Mouse (Mus musculus) neural tube, embryonic 12.5 days (tissue): Measurements from ENCODE around the gene Rnase12. TPM values are rescaled to one million over a fixed set of nuclear protein-coding genes. Genes with fewer than 3 reads are reported as not detected.

Experiments
- ATAC-seq: fragments of 200-750 bp; cut with Nextera tagmentation; 2 replicates; pipeline ENCODE4 v1.8.0; 2017; ENCODE audit warnings: low read depth, mild to moderate bottlenecking, moderate TSS enrichment, moderate library complexity; ENCODE audit not compliant: low FRiP score
- H3K27ac ChIP-seq: fragments of 300-500 bp; sonication (generic); 2 replicates; pipeline ENCODE4 v1.5.1; 2016
- H3K27me3 ChIP-seq: fragments of 300-500 bp; sonication (generic); replicated peaks from 2 replicates; pipeline ENCODE4 v1.6.1; 2016; ENCODE audit warnings: mild to moderate bottlenecking
- H3K36me3 ChIP-seq: fragments of 300-500 bp; sonication (generic); 2 replicates; pipeline ENCODE4 v1.6.1; 2016; ENCODE audit warnings: mild to moderate bottlenecking
- H3K4me1 ChIP-seq: fragments of 300-500 bp; sonication (generic); 2 replicates; pipeline ENCODE4 v1.6.1; 2016
- H3K4me2 ChIP-seq: fragments of 300-500 bp; sonication (generic); replicated peaks from 2 replicates; pipeline ENCODE4 v1.6.1; 2016; ENCODE audit warnings: mild to moderate bottlenecking
- H3K4me3 ChIP-seq: fragments of 300-500 bp; sonication (generic); 2 replicates; pipeline ENCODE4 v1.5.1; 2016
- H3K9ac ChIP-seq: fragments of 300-500 bp; sonication (generic); 2 replicates; pipeline ENCODE4 v1.6.1; 2016; ENCODE audit warnings: mild to moderate bottlenecking
- H3K9me3 ChIP-seq: fragments of 300-500 bp; sonication (generic); 2 replicates; pipeline ENCODE4 v1.6.1; 2016; ENCODE audit warnings: mild to moderate bottlenecking
- WGBS: fragments of 180-500 bp; shearing (Covaris S2); methylation state at CpG from one replicate; pipeline ENCODE4 v1.1.7; 2016; 5-methylcytosine and 5-hydroxymethylcytosine counted together
- polyA plus RNA-seq: library from polyadenylated mRNA; unstranded; fragments of >200 nt; fragmentation: Nextera tagmentation; extraction: Ambion mirVana; gene quantifications from 2 replicates; pipeline ENCODE4 v1.2.1, GENCODE M21; 2016

Rnase12 gene
- polyA plus RNA-seq, 1 experiment from 2014 or later, result not detected

- WGBS, result 90% methylated on average over 8 of the region's 8 CpGs
- ATAC-seq, result no peak
Measured at GRCm38 (mm10) chr14:51007152-51007801, 50.2 kb downstream of the Rnase12 start, which contains the start of gene Rnase10. TSS of gene Rnase10 (plus strand) at chr14:51007751.

More at GRCm38 (mm10) chr14:51007152-51007801, 50.2 kb downstream of the Rnase12 start, which contains the start of gene Rnase10:
- Histone ChIP-seq H3K4me2 (no peak within 1 kb of the TSS), H3K4me1 (no peaks in the 10 kb centered on the region), H3K9ac (no peak within 1 kb of the TSS), H3K27ac (no peak within 1 kb of the TSS), H3K27me3 (no peaks in the 10 kb centered on the region), H3K36me3 (no peaks in the 10 kb centered on the region), H3K4me3 (no peak within 1 kb of the TSS), H3K9me3 (no peaks in the 10 kb centered on the region)

Other genes starting within 250 kb of the Rnase12 start
- not detected in 2 replicates for gene Ccnb1ip1, start 249.9 kb downstream of the Rnase12 start, polyA plus RNA-seq
- 51.3 and 58.6 TPM in 2 replicates for gene Parp2, start 249.8 kb downstream of the Rnase12 start, polyA plus RNA-seq
- gene Tep1, start 187.1 kb downstream of the Rnase12 start, polyA plus RNA-seq, result 5.8 and 5.9 TPM in 2 replicates
- gene Klhl33, start 160.2 kb downstream of the Rnase12 start, polyA plus RNA-seq, result 0.47 and 0.81 TPM in 2 replicates
- gene Osgep, start 132.8 kb downstream of the Rnase12 start, polyA plus RNA-seq, result 120 and 129 TPM in 2 replicates
- gene Apex1, start 132.7 kb downstream of the Rnase12 start, polyA plus RNA-seq, result 272 and 279 TPM in 2 replicates
- 80.0 and 87.1 TPM in 2 replicates for gene Pip4p1, start 126.8 kb downstream of the Rnase12 start, polyA plus RNA-seq
- 38.6 and 39.9 TPM in 2 replicates for gene Pnp, start 126.6 kb downstream of the Rnase12 start, polyA plus RNA-seq
- not detected in 2 replicates for gene Gm49342, start 113.1 kb downstream of the Rnase12 start, polyA plus RNA-seq
- 0.28 and 0.29 TPM in 2 replicates for gene Pnp2, start 101.7 kb downstream of the Rnase12 start, polyA plus RNA-seq
- gene Rnase10, start 49.9 kb downstream of the Rnase12 start, polyA plus RNA-seq, result not detected in 2 replicates
- not detected in 2 replicates for gene Rnase9, start 15.8 kb downstream of the Rnase12 start, polyA plus RNA-seq
- not detected in 2 replicates for gene Rnase11, start 7.5 kb downstream of the Rnase12 start, polyA plus RNA-seq
- gene Olfr750, start 16.8 kb upstream of the Rnase12 start, polyA plus RNA-seq, result not detected in 2 replicates
- gene Rnase4, start 33.4 kb upstream of the Rnase12 start, polyA plus RNA-seq, result 11.6 and 14.5 TPM in 2 replicates
- gene Ang, start 33.5 kb upstream of the Rnase12 start, polyA plus RNA-seq, result 3.1 and 4.2 TPM in 2 replicates
- gene Eddm3b, start 56.8 kb upstream of the Rnase12 start, polyA plus RNA-seq, result not detected in 2 replicates
- gene Rnase6, start 66.2 kb upstream of the Rnase12 start, polyA plus RNA-seq, result 0.11 and 0.24 TPM in 2 replicates
- gene Rnase1, start 89.1 kb upstream of the Rnase12 start, polyA plus RNA-seq, result 0.39 TPM in 1 of 2 replicates, not detected in the other
- not detected in 2 replicates for gene Rnase2b, start 104.6 kb upstream of the Rnase12 start, polyA plus RNA-seq
- not detected in 2 replicates for gene Ang2, start 141.5 kb upstream of the Rnase12 start, polyA plus RNA-seq
- not detected in 2 replicates for gene Ear14, start 145.7 kb upstream of the Rnase12 start, polyA plus RNA-seq
- gene Rnase2a, start 198.5 kb upstream of the Rnase12 start, polyA plus RNA-seq, result not detected in 2 replicates